Mouse (Mus musculus): ENCODE data around the gene Asna1. TPM values are rescaled to one million over a fixed set of nuclear protein-coding genes. Genes with fewer than 3 reads are reported as not detected.

The Asna1 gene
- total RNA-seq, 2 experiments from 2014 or later = 49.7 to 50.8 TPM

DNA sequence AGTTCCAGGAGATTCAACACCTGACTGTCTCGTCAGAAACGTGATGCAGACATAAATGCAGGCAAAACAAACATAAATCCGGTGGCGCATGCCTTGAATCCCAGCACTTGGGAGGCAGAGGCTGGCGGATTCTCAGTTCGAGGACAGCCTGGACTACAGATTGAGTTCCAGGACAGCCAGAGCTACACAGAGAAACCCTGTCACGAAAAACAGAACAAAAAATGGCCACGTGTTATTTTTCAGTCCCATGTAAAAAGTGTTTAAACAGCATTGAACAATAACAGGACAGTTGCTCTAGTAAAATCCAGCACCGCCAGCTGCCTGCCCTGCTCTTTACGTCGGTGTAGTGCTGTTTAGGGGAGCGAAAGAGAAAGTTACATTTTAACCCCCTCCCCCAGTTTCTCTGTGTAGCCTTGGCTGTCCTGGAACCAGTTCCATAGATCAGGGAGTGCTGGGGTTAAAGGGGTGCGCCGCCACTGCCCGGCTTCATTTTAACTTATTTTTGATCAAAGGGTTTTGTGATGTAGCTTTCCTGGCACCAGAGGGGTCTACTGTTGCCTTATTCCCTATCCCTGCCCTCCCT is 10.7 kb upstream of the Asna1 start:
- no peak for DNase-seq

DNA sequence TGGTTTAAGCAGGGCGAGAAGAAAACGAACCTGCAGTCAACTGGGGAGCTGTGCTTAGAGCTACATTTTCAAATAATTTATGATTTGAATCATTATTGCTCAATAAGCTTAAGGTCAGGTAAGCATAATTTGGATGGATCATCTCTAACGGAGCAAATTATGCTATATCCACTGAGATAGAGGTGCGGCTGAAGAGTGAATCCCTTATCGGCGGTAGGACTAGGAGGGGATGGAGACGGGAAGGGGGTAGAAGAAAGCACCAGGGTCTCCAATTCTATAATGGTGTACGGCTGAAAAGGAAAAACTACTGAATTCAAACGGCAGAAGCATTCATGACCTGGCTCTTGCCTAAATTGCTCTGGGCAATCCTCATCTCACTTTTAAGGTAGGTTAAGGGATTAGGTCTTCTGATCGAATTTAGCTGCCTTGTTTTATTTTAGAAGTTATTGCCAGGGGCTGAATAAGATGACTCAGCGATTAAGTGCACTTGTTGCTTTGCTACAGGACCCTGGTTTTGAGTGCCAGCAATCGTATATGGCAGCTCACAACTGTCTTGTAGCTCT is 10.2 kb upstream of the Asna1 start:
- intact Hi-C loops (cut with DNase I) = no loop called here
- no peak for DNase-seq

More for the DNA sequence above, 10.7 kb upstream of the Asna1 start:
- intact Hi-C loops (cut with DNase I) = no loop called here

GRCm38 (mm10) chr8:85034764-85035163 is 9.7 kb upstream of the Asna1 start:
- DNase-seq = peak in 1 of 2 experiments; percentile 63
- intact Hi-C loops (cut with DNase I) = no loop called here

DNA sequence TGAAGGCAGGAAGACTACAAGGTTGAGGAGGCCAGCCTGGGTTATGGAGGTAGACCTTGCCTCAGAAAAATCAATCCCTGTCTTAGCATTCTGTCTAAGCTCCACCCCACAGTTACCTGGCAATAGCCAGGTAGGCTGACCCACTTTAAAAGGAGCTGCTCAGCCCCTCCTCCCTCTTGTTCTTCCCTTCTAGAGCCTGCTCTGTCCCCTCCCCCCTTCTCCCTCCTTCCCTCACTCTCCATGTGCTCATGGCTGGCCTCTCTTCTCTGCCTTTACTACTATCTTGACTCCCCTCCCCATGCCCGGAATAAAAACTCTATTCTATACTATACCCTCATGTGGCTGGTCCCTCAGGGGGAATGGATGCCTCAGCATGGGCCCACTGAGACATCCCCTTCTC is 8.8 kb upstream of the Asna1 start:
- intact Hi-C loops (cut with DNase I) = no loop called here

DNA sequence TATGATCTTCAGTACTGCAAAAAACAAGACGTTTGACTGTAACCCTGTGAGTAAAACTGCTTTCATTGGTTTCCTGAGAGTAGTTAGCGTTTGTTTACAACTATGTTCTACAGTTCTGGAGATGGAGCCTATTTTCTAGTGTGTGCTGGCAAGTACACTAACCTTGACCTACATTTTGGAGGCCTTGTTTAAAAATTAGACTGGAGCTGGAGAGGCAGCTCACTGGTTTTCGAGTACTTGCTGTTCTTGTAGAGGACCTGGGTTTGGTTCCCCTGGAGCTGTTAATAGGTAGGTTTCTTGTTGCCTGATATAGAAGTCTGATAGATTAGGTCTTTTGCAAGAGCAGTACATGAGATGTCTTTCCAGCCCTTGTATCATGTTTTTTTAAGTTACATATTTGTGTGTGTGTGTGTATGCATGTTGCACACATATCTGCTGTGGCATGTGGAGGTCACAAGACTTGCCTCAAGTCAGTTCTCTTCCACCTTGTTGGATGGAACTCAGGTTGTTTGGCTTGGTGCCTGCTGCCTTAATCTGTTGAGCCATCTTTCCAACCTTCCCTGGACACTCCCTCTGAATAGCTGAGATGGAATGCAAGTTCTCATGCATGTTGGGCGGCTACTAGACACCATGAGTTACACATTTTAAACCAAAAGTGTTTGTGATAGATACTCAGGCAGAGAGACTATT is 7.7 kb upstream of the Asna1 start:
- intact Hi-C loops (cut with DNase I) = no loop called here
- no peak for DNase-seq

More for the DNA sequence above, 8.8 kb upstream of the Asna1 start:
- no peak for DNase-seq

- intact Hi-C loops (cut with DNase I) = no loop called here
These were observed 4.2 kb upstream of the Asna1 start for GRCm38 (mm10) chr8:85029271-85029670.

GRCm38 (mm10) chr8:85027922-85028321 is 2.8 kb upstream of the Asna1 start:
- DNase-seq = no peak
- intact Hi-C loops (cut with DNase I) = no loop called here

More at GRCm38 (mm10) chr8:85029271-85029670, 4.2 kb upstream of the Asna1 start:
- DNase-seq = no peak

GRCm38 (mm10) chr8:85027516-85027855 is 2.4 kb upstream of the Asna1 start:
- DNase-seq = no peak
- intact Hi-C loops (cut with DNase I) = no loop called here

DNA sequence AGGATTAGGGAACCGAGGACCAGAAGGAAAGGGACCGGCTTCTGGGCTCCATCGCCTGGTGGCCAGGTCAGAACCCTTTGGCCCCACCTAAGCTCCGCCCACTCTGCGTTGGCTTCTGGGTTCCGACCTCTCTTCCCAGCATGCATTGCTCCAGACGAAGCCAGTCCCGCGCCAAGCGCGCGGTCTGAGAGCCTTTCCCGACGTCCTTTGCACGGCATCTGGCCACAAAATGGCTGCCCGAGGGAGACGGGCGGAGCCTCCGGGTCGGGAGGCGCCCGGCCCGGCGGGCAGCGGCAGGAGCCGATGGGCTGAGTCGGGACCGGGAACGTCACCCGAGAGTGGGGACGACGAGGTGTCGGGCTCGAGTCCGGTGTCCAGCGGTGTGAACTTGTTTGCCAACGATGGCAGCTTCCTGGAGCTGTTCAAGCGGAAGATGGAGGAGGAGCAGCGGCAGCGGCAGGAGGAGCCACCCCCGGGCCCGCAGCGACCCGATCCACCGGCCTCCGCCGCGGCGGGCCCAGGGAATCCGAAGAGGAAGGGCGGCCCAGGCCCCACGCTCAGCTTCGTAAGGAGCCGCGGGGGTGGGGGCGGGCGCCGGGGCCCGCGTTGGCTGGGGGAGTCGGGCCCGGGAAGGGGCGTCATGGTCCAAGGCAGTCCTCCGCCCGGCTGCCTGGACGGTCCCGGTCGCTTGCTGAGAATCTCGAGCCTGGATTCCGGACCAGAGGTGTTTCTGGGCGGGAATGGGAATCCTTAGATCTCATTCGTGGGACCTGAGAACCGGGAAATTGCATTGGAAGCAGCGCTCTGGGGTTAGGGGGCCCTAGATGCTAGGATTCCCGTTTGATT is 1.8 kb upstream of the Asna1 start, which contains the start of gene Trir:
TSS of gene Trir (plus strand) at position 154 of the 846 bp plus-strand sequence.
- intact Hi-C loops (cut with DNase I) = no loop called here
- peak; percentile 95 to 97 for DNase-seq

DNA sequence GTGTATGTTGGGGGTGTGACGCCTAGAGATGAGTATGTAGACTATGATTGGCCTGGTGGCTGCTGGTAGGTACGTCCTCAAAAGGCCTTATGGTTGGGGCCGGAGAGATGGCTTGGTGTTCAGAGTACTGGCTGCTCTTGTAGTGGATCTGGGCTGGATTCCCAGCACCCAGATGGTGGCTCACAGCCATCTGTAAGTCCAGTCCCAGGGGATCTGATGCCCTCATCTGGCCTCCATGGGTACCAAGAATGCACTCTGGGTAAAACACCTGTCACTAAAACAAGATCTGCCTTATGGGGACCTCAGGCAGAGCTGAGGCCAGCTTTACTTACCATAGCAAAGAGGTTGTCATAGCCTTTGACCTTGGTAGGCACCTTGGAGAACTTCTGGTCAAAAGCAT is 1.2 kb downstream of the Asna1 start:
- no peak for DNase-seq
- intact Hi-C loops (cut with DNase I) = no loop called here

GRCm38 (mm10) chr8:85021514-85022055 is 3.5 kb downstream of the Asna1 start:
- no peak for DNase-seq
- intact Hi-C loops (cut with DNase I) = no loop called here

GRCm38 (mm10) chr8:85017209-85017608 is 7.9 kb downstream of the Asna1 start:
- intact Hi-C loops (cut with DNase I) = no loop called here
- no peak for DNase-seq

DNA sequence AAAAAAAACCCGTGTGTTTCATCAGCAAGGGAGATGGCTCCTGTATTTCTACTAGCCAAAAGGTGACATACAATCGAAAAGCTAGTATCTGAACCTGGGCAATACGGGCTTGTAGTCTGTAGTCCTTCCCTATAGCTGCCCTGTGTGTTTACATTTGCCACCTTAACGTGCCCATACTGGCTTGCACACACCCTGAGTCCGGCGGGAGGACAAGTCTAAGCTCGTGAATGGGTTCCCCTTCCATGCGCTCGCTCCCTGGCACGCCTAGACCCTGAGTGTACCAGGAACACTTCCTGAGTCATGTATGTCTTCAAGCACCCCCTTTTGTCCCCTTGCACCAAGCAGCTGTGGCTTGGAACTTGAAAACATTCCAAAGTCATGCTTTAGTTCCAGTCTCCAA is 8.4 kb downstream of the Asna1 start:
- intact Hi-C loops (cut with DNase I) = no loop called here
- DNase-seq = no peak

DNA sequence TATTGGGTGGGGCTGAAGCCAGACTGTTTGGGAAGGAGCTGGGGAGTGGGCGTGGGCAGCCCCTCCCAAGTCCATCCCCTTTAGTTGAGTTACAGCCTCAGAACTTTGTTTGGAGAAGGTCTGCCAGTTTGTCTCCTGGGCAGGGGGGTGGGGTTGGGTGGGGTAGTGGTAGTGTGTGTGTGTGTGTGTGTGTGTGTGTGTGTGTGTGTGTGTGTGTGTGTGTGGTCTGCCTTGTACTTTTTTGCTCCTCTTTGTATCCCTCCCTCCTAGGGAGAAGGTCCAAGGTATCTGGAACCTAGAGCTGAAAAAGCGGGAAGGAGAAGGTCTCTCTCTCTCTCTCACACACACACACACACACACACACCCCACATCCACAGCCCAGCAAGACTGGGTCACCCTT is 10.7 kb downstream of the Asna1 start, which contains the start of gene Best2:
TSS of gene Best2 (minus strand) at position 101 of the 400 bp plus-strand sequence.
- no peak for DNase-seq
- intact Hi-C loops (cut with DNase I) = no loop called here

DNA sequence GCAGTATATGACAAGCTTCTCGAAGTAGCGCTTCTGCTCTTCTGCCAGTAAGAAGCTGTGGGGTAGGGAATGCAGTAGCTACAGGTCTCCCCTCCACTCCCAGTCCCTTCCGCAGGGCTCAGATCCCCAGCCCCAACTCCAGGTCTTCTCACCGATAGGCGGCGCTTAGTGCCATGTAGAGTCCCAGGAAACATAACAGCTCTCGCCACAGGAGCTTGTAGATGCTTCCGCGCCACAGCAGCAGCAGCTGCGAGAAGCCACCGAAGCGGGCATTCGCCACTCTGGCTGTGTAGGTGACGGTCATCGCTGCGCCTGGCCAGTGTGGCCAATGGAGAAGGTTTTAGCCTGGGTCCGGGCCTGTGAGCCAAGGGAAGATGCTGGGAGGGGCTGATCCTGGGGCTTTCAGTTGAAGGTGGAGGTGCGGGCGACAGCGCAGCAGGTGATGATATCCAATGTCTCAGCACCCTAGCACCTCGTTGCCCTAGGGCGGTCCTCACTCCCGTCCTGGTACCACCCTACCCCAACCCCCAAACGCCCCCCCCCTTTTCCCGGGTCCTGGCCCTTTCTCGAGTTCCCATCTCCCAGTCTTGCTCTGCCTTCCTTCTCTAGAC is 11.7 kb downstream of the Asna1 start:
- DNase-seq = peak in 1 of 2 experiments; percentile 29
- intact Hi-C loops (cut with DNase I) = no loop called here

DNA sequence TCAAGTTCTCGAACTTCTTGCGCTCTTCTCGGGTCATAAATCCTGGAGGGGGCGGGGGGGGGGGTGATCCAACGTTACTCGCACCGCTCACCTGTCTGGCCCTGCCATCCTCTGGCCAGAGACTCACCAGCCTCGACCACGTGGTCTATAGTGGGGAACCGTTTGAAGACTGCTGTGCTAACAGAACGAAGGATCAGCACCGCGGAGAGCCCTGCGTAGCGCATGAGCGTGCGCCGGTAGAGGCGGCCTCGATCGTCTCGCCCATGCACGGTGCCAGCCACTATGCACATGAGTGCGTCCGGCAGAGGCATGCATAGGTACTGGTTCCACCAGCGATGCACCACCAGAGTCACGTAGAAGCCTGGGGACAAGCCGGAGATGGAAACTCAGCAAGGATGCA is 13.8 kb downstream of the Asna1 start:
- no peak for DNase-seq
- intact Hi-C loops (cut with DNase I) = no loop called here

DNA sequence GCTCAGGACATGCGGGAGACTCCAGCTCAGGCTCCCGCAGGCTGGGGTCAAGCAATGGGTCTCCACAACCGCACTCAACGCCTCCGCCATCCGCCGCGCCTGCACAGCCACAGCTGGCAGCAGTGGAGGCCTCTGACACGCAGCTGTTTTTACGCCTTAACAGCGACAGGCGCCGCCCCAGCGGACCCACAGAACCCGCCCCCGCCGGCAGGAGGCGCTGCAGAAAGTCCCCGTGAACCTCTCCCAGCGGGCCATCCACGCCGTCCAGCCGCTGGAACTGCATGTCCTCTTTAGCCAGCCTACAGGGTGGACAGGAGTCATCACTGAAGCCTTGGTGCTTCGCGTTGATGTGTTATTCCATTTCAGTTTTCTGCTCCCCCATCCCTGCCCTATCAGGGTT is 17.4 kb downstream of the Asna1 start:
- intact Hi-C loops (cut with DNase I) = no loop called here
- DNase-seq = no peak

DNA sequence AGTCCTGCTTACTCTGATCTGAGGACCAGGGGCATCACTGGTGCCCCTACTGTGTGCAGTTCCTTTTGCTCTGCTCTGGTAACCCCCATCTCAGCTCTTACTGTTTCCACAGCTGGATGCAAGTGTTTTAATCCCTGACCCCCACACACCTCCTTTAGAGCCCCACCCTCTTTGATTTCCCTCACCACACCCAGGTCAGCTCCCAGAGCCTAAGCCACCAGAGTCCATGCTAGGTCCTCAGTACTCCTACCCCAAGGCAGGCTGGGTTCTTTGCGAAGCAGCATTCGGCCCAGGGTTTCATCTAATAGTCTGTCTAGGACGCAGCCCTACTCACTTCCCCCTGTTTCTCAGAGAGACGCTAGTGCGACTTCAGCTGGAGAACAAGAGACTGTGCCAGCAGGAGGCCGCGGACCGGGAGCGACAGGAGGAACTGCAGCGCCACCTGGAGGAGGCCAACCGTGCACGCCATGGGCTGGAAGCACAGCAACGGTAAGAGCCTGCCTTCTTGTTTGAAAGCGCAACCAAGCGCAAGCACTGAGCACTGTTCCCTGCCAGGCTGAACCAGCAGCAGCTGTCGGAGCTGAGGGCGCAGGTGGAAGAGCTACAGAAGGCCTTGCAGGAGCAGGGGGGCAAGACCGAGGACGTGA is 27.3 kb downstream of the Asna1 start:
- DNase-seq = peak; percentile 85 to 89
- intact Hi-C loops (cut with DNase I) = loop anchor here (5.0 kb wide), 1 partner anchor 70 kb away; no protein-coding TSS in a partner anchor

- intact Hi-C loops (cut with DNase I) = loop anchor here (5.0 kb wide), 1 partner anchor 70 kb away; no protein-coding TSS in a partner anchor
- no peak for DNase-seq
These were observed 28.1 kb downstream of the Asna1 start for GRCm38 (mm10) chr8:84996978-84997377.

- no peak for DNase-seq
- intact Hi-C loops (cut with DNase I) = loop anchor here (5.0 kb wide), 1 partner anchor 68 kb away; no protein-coding TSS in a partner anchor
These were observed 29.4 kb downstream of the Asna1 start for GRCm38 (mm10) chr8:84995680-84996079.

Data from gastrocnemius, postnatal 36 days (tissue).